Mouse (Mus musculus): ENCODE data around the gene Pomc. TPM values are rescaled to one million over a fixed set of nuclear protein-coding genes. Genes with fewer than 3 reads are reported as not detected.
A peak's percentile ranks its signal among the peaks of the same experiment; 100 is the strongest.

Gene Pomc
- total and polyA plus RNA-seq, 3 experiments = not detected

- no peaks in the 10 kb centered on the region for H3K79me2 ChIP-seq (ENCODE audit: control insufficient read depth, insufficient read depth, low read length, poor library complexity)
- peak overlapping the region; percentile 51 for H3K27ac ChIP-seq (ENCODE audit: control insufficient read depth, low read depth, low read length)
- H3K9me3 ChIP-seq (replicated peaks; ENCODE audit: insufficient read depth, low read length) = no peaks in the 10 kb centered on the region
- H3K4me3 ChIP-seq (ENCODE audit: control insufficient read depth in 1 of 2, insufficient read depth in 1 of 2, low read depth in 2 of 2, low read length in 2 of 2) = peak overlapping the region; percentile 71 to 87
- TF ChIP-seq POLR2A (IDR thresholded peaks at IDR 0.05; ENCODE audit: control insufficient read depth in 1 of 2, insufficient read depth in 1 of 2, low read depth in 1 of 2, low read length in 2 of 2, poor library complexity in 1 of 2) = peak in 1 of 2 experiments; percentile 56; a peak in 2 of 4 replicates
- peak; percentile 36; the same call in 1 of the 2 replicates for TF ChIP-seq SIN3A (IDR thresholded peaks at IDR 0.05; ENCODE audit: low read length)
- no peak for TF ChIP-seq MAZ (IDR thresholded peaks at IDR 0.05; ENCODE audit: low read depth, low read length)
- TF ChIP-seq GATA1 (IDR thresholded peaks at IDR 0.05; ENCODE audit: low read depth, low read length) = peak; percentile 31; the same call in 1 of the 2 replicates
- no peak for TF ChIP-seq ZKSCAN1 (IDR thresholded peaks at IDR 0.05; ENCODE audit: low read depth, low read length)
- peak; percentile 28; the same call in 1 of the 2 replicates for TF ChIP-seq NELFE (IDR thresholded peaks at IDR 0.05; ENCODE audit: low read depth, low read length)
- peak; percentile 32; the same call in 1 of the 2 replicates for TF ChIP-seq TBP (IDR thresholded peaks at IDR 0.05; ENCODE audit: low read depth, low read length)
- TF ChIP-seq ELF1 (IDR thresholded peaks at IDR 0.05; ENCODE audit: low read depth, low read length) = 0 out of 2 replicates have a peak, but pooled peaks have one; percentile 7
- TF ChIP-seq JUND (IDR thresholded peaks at IDR 0.05; ENCODE audit: low read depth, low read length) = no peak
- TF ChIP-seq TCF12 (IDR thresholded peaks at IDR 0.05; ENCODE audit: low read depth, low read length) = 0 out of 2 replicates have a peak, but pooled peaks have one; percentile 6
- peaks cover 3 to 13% of the 10 kb centered on the region in 2 experiments for H3K4me1 ChIP-seq (ENCODE audit: control insufficient read depth in 1 of 2, insufficient read depth in 2 of 2, low read length in 2 of 2)
- no peaks in the 10 kb centered on the region for H3K27me3 ChIP-seq (ENCODE audit: control insufficient read depth in 1 of 2, insufficient read depth in 2 of 2, low read length in 2 of 2)
- peak; percentile 99 for DNase-seq (ENCODE audit: low read depth, low spot score)
- peaks cover 0 to 9% of the 10 kb centered on the region in 2 experiments; a peak in 2 of 4 replicates for H3K36me3 ChIP-seq (ENCODE audit: control insufficient read depth in 1 of 2, insufficient read depth in 2 of 2, low read length in 2 of 2)
- H3K9ac ChIP-seq (ENCODE audit: control insufficient read depth, low read depth, low read length, poor library complexity, severe bottlenecking) = peak overlapping the region; percentile 58
These were observed 26.8 kb downstream of the Pomc start for GRCm38 (mm10) chr12:3981350-3982131.

- H3K4me3 ChIP-seq (ENCODE audit: control insufficient read depth in 1 of 2, insufficient read depth in 1 of 2, low read depth in 2 of 2, low read length in 2 of 2) = peak overlapping the region; percentile 71 to 87
- H3K27ac ChIP-seq (ENCODE audit: control insufficient read depth, low read depth, low read length) = 0 out of 2 replicates have a peak overlapping the region, but pooled peaks have one; percentile 12
- TF ChIP-seq SIN3A (IDR thresholded peaks at IDR 0.05; ENCODE audit: low read length) (peak; percentile 81), MAX (IDR thresholded peaks at IDR 0.05; ENCODE audit: low read length) (peak; percentile 90), MYC (IDR thresholded peaks at IDR 0.05; ENCODE audit: low read depth, low read length) (peak; percentile 83), USF2 (IDR thresholded peaks at IDR 0.05; ENCODE audit: borderline replicate concordance in 1 of 2, insufficient read depth in 1 of 2, low read depth in 1 of 2, low read length in 2 of 2) (0 out of 4 replicates have a peak, but pooled peaks of 1 of the 2 experiments have one; percentile 51), MXI1 (IDR thresholded peaks at IDR 0.05; ENCODE audit: low read depth, low read length) (peak; percentile 96), SMC3 (IDR thresholded peaks at IDR 0.05; ENCODE audit: low read depth, low read length) (no peak), TCF12 (IDR thresholded peaks at IDR 0.05; ENCODE audit: low read depth, low read length) (no peak), GATA1 (IDR thresholded peaks at IDR 0.05; ENCODE audit: low read depth, low read length) (peak; percentile 73), USF1 (IDR thresholded peaks at IDR 0.05; ENCODE audit: low read depth, low read length) (peak; percentile 90)
- peaks cover 0 to 9% of the 10 kb centered on the region in 2 experiments; a peak in 2 of 4 replicates for H3K36me3 ChIP-seq (ENCODE audit: control insufficient read depth in 1 of 2, insufficient read depth in 2 of 2, low read length in 2 of 2)
- peaks cover 3 to 13% of the 10 kb centered on the region in 2 experiments for H3K4me1 ChIP-seq (ENCODE audit: control insufficient read depth in 1 of 2, insufficient read depth in 2 of 2, low read length in 2 of 2)
- no peaks in the 10 kb centered on the region for H3K79me2 ChIP-seq (ENCODE audit: control insufficient read depth, insufficient read depth, low read length, poor library complexity)
- no peaks in the 10 kb centered on the region for H3K9me3 ChIP-seq (replicated peaks; ENCODE audit: insufficient read depth, low read length)
- peak overlapping the region; percentile 58 for H3K9ac ChIP-seq (ENCODE audit: control insufficient read depth, low read depth, low read length, poor library complexity, severe bottlenecking)
- no peaks in the 10 kb centered on the region for H3K27me3 ChIP-seq (ENCODE audit: control insufficient read depth in 1 of 2, insufficient read depth in 2 of 2, low read length in 2 of 2)
- peak; percentile 75 for DNase-seq (ENCODE audit: low read depth, low spot score)
These were observed 27.5 kb downstream of the Pomc start for GRCm38 (mm10) chr12:3982257-3982656.
